Mouse (Mus musculus): Measurements from ENCODE around the gene Ralgps2.

DNA sequence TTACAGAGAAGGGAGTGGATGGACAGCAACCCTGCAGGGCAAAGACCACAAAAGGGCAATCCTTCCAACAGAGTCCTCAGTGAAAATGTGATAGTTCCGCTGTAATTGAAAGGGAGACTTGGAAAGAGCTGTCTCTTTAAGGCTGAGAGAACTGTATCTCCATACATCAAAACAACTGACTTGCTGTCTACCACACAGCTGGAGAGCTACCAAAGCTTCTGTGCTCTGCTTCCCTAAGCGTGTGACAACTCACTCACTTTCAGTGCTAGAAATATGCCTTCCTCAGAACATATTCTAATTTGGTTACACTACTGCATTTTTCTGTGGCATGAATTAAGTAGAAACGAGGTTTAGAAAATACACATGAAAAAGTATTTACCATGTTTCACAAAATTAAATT, 75.2 kb downstream of the Ralgps2 start:
- TF ChIP-seq CTCF (IDR thresholded peaks at IDR 0.05; ENCODE audit: borderline replicate concordance, extremely low read depth, insufficient read depth, insufficient read length), result no peak
- TF ChIP-seq POLR2A (IDR thresholded peaks at IDR 0.05; ENCODE audit: borderline replicate concordance, extremely low read depth, insufficient read depth, insufficient read length, poor library complexity, severe bottlenecking), result no peak

Data from brain, embryonic 14.5 days (tissue).